Mouse (Mus musculus) right cerebral cortex, postnatal 10 days (tissue): ENCODE measurements at regions not wholly inside any gene's neighbourhood (a gene's known extent, or its start where the extent isn't known, plus 50 kb on each side); places are given as distances from the start of the nearest gene placed in this dataset.

Source experiments
- DNase-seq, 2 experiments: peaks; one replicate each; pipeline ENCODE4 v3.0.0; 2021; ENCODE audit warnings: low spot score in 2 of 2

- DNase-seq = no peak
Observed at GRCm38 (mm10) chr13:85436254-85436653, 147.3 kb upstream of the Rasa1 start.

GRCm38 (mm10) chr13:85430821-85431220, 141.9 kb upstream of the Rasa1 start:
- no peak for DNase-seq

GRCm38 (mm10) chr13:85430040-85430439, 141.1 kb upstream of the Rasa1 start:
- no peak for DNase-seq

GRCm38 (mm10) chr13:85418671-85419070, 129.7 kb upstream of the Rasa1 start:
- DNase-seq = no peak

GRCm38 (mm10) chr13:85414951-85415350, 126.0 kb upstream of the Rasa1 start:
- no peak for DNase-seq

DNA sequence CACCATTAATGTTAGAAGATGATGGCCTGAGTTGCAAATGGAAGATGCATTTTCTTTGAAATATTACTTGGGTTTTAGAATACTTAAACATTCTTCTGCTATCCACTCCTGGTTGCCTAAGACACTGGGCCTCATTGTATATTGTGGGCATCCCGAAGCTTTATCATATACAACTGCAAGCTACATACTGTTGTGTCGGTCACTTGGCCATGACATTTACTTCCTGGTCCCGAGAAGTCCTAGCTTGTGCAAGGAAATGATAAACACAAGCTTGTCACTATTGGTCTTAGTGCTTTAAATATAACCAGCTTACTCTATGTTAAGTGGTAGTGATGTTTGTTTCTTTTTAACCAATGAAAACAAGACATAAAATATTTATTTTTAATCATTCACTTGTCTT, 122.4 kb upstream of the Rasa1 start:
- DNase-seq = no peak

- no peak for DNase-seq
Observed at GRCm38 (mm10) chr13:85398834-85399233, 109.9 kb upstream of the Rasa1 start.

DNA sequence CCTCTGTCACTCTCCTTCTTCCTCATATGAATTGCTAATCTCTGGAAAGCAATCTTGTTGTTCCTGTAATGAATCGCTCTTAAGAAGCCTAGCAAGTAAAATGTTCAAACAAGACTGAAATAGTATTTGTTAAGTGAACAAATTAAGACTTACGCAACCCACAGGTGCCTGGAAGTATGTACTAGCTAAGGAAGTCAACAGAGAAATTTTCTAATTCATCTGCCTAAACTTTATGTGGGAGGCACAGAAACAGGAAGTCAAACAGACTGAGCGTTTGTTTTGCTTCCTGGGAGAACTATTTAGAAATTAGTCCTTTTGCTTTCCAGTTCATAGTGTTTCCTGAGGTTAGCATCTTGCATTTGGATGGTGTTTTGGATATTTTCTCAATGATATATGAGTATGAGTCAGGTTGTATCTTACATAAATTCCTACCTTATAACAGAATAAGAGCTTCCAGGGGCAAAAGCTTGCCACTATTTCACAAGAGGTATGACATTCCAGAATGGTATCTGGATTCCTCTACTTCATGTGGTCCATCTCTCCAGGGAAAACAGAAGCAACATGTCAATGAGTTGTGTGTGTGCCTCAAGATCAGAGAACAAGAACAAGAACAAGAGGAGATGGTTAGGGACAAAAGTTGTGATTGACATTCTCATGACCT, 87.5 kb upstream of the Rasa1 start:
- no peak for DNase-seq

DNA sequence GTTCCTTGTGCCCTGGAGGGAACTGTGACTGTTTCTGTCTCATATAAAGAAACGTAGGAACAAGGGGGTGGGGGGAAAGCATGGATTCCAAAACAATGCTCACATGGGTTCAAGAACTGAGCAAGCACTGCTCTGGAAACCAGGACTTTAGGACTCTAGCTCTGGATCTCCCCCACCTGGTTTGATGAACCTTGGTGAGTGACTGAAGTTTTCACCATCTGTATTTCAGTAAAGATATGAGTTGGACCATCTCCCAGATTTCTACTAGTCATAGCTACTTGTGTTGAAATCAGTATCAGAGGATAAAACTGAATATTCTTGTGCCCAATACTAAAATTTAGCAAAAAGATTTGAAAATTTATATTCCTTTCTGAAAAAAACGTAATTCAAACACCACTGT, 70.7 kb upstream of the Rasa1 start:
- DNase-seq = no peak

GRCm38 (mm10) chr13:85359143-85359542, 70.2 kb upstream of the Rasa1 start:
- no peak for DNase-seq

DNA sequence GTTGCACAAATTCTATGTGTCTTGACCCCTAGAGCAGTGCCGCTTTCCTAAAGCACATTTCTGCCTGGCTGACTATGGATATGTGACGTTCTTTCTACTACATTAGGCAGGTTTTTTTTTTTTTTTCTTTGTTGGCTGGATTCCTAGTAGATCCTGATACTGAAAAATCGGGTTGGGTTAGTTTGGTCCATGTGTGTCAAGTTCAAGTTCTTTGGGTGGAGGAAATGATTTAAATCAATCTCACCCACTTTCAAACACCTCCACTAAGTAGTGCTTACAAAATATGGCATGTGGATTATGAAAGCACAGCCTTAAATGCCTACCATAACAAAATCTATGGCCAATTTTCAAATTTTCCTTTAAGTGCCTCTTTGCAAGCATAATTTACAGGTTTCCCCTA, 63.1 kb upstream of the Rasa1 start:
- no peak for DNase-seq
